Mouse (Mus musculus) CH12.LX (cell line): ENCODE measurements around the gene Gm45213. TPM values are rescaled to one million over a fixed set of nuclear protein-coding genes. Genes with fewer than 3 reads are reported as not detected.

Experiments used
- DNase-seq: peaks from one replicate; pipeline ENCODE4 v3.0.0-alpha.2; 2013; ENCODE audit errors: extremely low read depth
- H3K27ac ChIP-seq: 2 replicates; pipeline ENCODE4 v1.5.1; 2012; ENCODE audit warnings: low read depth, mild to moderate bottlenecking, control low read depth, moderate library complexity; ENCODE audit not compliant: insufficient read depth
- H3K27me3 ChIP-seq: replicated peaks from 2 replicates; pipeline ENCODE3; 2012; ENCODE audit warnings: inconsistent platforms
- H3K36me3 ChIP-seq, 2 experiments: replicated peaks in 1 of 2; 2 replicates each; pipeline versions ENCODE3 to v1.6.1; 2012; ENCODE audit warnings: inconsistent platforms in 1 of 2, low read length in 1 of 2, mild to moderate bottlenecking in 1 of 2, mixed read lengths in 1 of 2, moderate library complexity in 1 of 2; ENCODE audit not compliant: control insufficient read depth in 1 of 2, insufficient read depth in 1 of 2
- H3K4me1 ChIP-seq, 2 experiments: 2 replicates each; pipeline ENCODE4 v1.6.1; 2012; ENCODE audit warnings: inconsistent platforms in 1 of 2, moderate library complexity in 1 of 2; ENCODE audit not compliant: insufficient read depth in 2 of 2, control insufficient read depth in 1 of 2
- H3K4me2 ChIP-seq: 2 replicates; pipeline ENCODE4 v1.6.1; 2012; ENCODE audit warnings: low read depth, mild to moderate bottlenecking, control low read depth; ENCODE audit not compliant: poor library complexity, insufficient read depth, severe bottlenecking
- H3K4me3 ChIP-seq, 3 experiments: fragments of 150-350 bp in 1 of 3; sonication (generic) in 1 of 3; replicated peaks in 1 of 3; 2 replicates each; pipeline versions ENCODE3 to v1.5.1; 2011 to 2012; ENCODE audit warnings: low read depth in 2 of 3, low read length in 2 of 3, mild to moderate bottlenecking in 2 of 3, moderate library complexity in 2 of 3, control low read depth in 1 of 3, improper control_type of control experiment in 1 of 3, inconsistent platforms in 1 of 3, mixed read lengths in 1 of 3; ENCODE audit not compliant: poor library complexity in 1 of 3
- H3K79me2 ChIP-seq: replicated peaks from 2 replicates; pipeline ENCODE4 v1.6.1; 2012; ENCODE audit warnings: mild to moderate bottlenecking, moderate library complexity; ENCODE audit not compliant: control insufficient read depth, poor library complexity, insufficient read depth, severe bottlenecking; ENCODE audit errors: extremely low read depth
- H3K9ac ChIP-seq: 2 replicates; pipeline ENCODE4 v1.6.1; 2012; ENCODE audit warnings: low read depth, mild to moderate bottlenecking, control low read depth, moderate library complexity; ENCODE audit not compliant: insufficient read depth
- H3K9me3 ChIP-seq: replicated peaks from 2 replicates; pipeline ENCODE3; 2012; ENCODE audit warnings: low read length, inconsistent platforms, mixed read lengths
- BHLHE40 ChIP-seq: IDR thresholded peaks from 2 replicates; pipeline ENCODE4 v1.6.1; 2011; ENCODE audit warnings: mild to moderate bottlenecking, low read depth, low read length, improper control_type of control experiment
- CHD1 ChIP-seq: IDR thresholded peaks from 2 replicates; pipeline ENCODE4 v1.6.1; 2012; ENCODE audit warnings: low read depth, low read length, improper control_type of control experiment, inconsistent platforms
- CHD2 ChIP-seq: IDR thresholded peaks from 2 replicates; pipeline ENCODE4 v1.6.1; 2011; ENCODE audit warnings: low read length, improper control_type of control experiment
- CTCF ChIP-seq, 2 experiments: IDR thresholded peaks in 1 of 2; conservative IDR thresholded peaks in 1 of 2; 2 replicates each; pipeline ENCODE4 v1.5.1; 2011 to 2012; ENCODE audit warnings: low read depth in 2 of 2, low read length in 2 of 2, improper control_type of control experiment in 1 of 2, inconsistent platforms in 1 of 2, mild to moderate bottlenecking in 1 of 2, moderate library complexity in 1 of 2
- E2F4 ChIP-seq: IDR thresholded peaks from 2 replicates; pipeline ENCODE4 v1.6.1; 2011; ENCODE audit warnings: low read depth, low read length, improper control_type of control experiment; ENCODE audit not compliant: insufficient replicate concordance
- ETS1 ChIP-seq: conservative IDR thresholded peaks from 2 replicates; pipeline ENCODE4 v1.6.1; 2012; ENCODE audit warnings: low read depth, mild to moderate bottlenecking, inconsistent platforms, low read length, improper control_type of control experiment, moderate library complexity
- GABPA ChIP-seq: IDR thresholded peaks from 2 replicates; pipeline ENCODE4 v1.6.1; 2012; ENCODE audit warnings: low read depth, low read length, improper control_type of control experiment, inconsistent platforms; ENCODE audit not compliant: insufficient replicate concordance
- IRF4 ChIP-seq: IDR thresholded peaks from 2 replicates; pipeline ENCODE4 v1.6.1; 2014; ENCODE audit warnings: low read depth, mild to moderate bottlenecking, inconsistent platforms, low read length, improper control_type of control experiment
- JUND ChIP-seq: conservative IDR thresholded peaks from 2 replicates; pipeline ENCODE4 v1.6.1; 2011; ENCODE audit warnings: low read depth, low read length, improper control_type of control experiment
- KAT2A ChIP-seq: IDR thresholded peaks from 2 replicates; pipeline ENCODE4 v1.6.1; 2012; ENCODE audit warnings: low read length, improper control_type of control experiment, inconsistent platforms; ENCODE audit not compliant: insufficient replicate concordance
- MAFK ChIP-seq: IDR thresholded peaks from 2 replicates; pipeline ENCODE4 v1.6.1; 2011; ENCODE audit warnings: low read length, improper control_type of control experiment; ENCODE audit not compliant: insufficient replicate concordance
- MAX ChIP-seq: IDR thresholded peaks from 2 replicates; pipeline ENCODE4 v1.6.1; 2011; ENCODE audit warnings: low read length, improper control_type of control experiment
- MXI1 ChIP-seq: IDR thresholded peaks from 2 replicates; pipeline ENCODE4 v1.6.1; 2011; ENCODE audit warnings: mild to moderate bottlenecking, low read depth, low read length, improper control_type of control experiment
- NRF1 ChIP-seq: IDR thresholded peaks from 2 replicates; pipeline ENCODE4 v1.6.1; 2014; ENCODE audit warnings: low read depth, mild to moderate bottlenecking, inconsistent platforms, low read length, improper control_type of control experiment, moderate library complexity
- POLR2AphosphoS2 ChIP-seq: IDR thresholded peaks from 2 replicates; pipeline ENCODE4 v1.6.1; 2011; ENCODE audit warnings: low read depth, low read length, improper control_type of control experiment
- SIN3A ChIP-seq: IDR thresholded peaks from 2 replicates; pipeline ENCODE4 v1.6.1; 2012; ENCODE audit warnings: low read length, improper control_type of control experiment, inconsistent platforms
- TCF12 ChIP-seq: IDR thresholded peaks from 2 replicates; pipeline ENCODE4 v1.6.1; 2014; ENCODE audit warnings: low read depth, mild to moderate bottlenecking, inconsistent platforms, low read length, improper control_type of control experiment
- USF1 ChIP-seq: IDR thresholded peaks from 2 replicates; pipeline ENCODE4 v1.6.1; 2014; ENCODE audit warnings: low read depth, mild to moderate bottlenecking, inconsistent platforms, low read length, improper control_type of control experiment
- USF2 ChIP-seq: conservative IDR thresholded peaks from 2 replicates; pipeline ENCODE4 v1.6.1; 2011; ENCODE audit warnings: low read depth, low read length, improper control_type of control experiment
- ZMIZ1 ChIP-seq: IDR thresholded peaks from 2 replicates; pipeline ENCODE4 v1.6.1; 2012; ENCODE audit warnings: low read depth, mild to moderate bottlenecking, inconsistent platforms, low read length, improper control_type of control experiment
- ZNF384 ChIP-seq: IDR thresholded peaks from 2 replicates; pipeline ENCODE4 v1.6.1; 2012; ENCODE audit warnings: low read depth, low read length, improper control_type of control experiment, inconsistent platforms
- dilution Hi-C: fragments of 300-500 bp; cut with MboI; formaldehyde crosslinking; loops from 2 replicates; pipeline ENCODE4 v1.14.3; 2020; ENCODE audit warnings: low sequenced_read_pairs; ENCODE audit not compliant: extremely low pct_unique_long_range_greater_than_20kb, extremely low pct_ligation_motif_present
- in situ Hi-C: fragments of 300-500 bp; cut with MboI; formaldehyde crosslinking; loops from 3 replicates; pipeline ENCODE4 v1.14.3; 2019; ENCODE audit warnings: low sequenced_read_pairs, low pct_ligation_motif_present, low pct_unique_long_range_greater_than_20kb, mixed read lengths
- polyA plus RNA-seq: library from polyadenylated mRNA; unstranded; fragments of >175 nt; gene quantifications from 2 replicates; pipeline ENCODE4 v1.2.1, GENCODE M21; 2012; ENCODE audit warnings: low read depth; ENCODE audit not compliant: insufficient read length
- total RNA-seq, 2 experiments: library from RNA; depleted of rRNA; stranded (reverse); fragments of 300-350 nt in 1 of 2; fragments of >200 nt in 1 of 2; gene quantifications; 2 replicates each; pipeline ENCODE4 v1.2.3; 2012 to 2014

Gm45213 gene
- total and polyA plus RNA-seq, 3 experiments = not detected

DNA sequence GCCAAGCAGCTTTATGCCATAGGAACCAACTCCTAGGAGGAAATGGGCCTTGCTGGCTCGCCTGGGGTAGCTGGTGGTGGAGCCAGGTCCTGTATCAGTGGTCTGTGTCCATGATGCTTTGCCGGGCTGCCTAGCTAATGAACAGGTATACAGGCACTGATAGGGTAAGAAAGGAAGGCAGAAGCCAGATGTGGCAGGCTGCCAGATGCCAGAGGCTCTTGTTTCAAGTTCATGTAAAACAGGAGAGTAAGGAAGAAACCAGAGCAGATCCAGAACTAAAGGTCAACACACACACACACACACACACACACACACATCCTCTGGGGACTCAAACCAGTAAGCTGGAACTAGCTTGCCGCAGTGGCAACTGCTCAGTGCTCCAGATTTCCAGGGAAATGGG is 5.1 kb upstream of the Gm45213 start:
- Histone ChIP-seq H3K9ac (no peak overlapping the region), H3K9me3 (peaks cover 19% of the 10 kb centered on the region), H3K79me2 (no peaks in the 10 kb centered on the region), H3K27me3 (peaks cover 82% of the 10 kb centered on the region), H3K27ac (no peak overlapping the region), H3K4me2 (no peak overlapping the region), H3K36me3 (no peaks in the 10 kb centered on the region), H3K4me1 (no peaks in the 10 kb centered on the region), H3K4me3 (no peak overlapping the region)
- in situ Hi-C loops = no loop called here
- dilution Hi-C loops = no loop called here
- TF ChIP-seq NRF1 (no peak), CHD1 (no peak), E2F4 (no peak), KAT2A (no peak), MXI1 (no peak)
- DNase-seq = no peak

- Histone ChIP-seq H3K9me3 (peaks cover 19% of the 10 kb centered on the region), H3K4me1 (no peaks in the 10 kb centered on the region), H3K27ac (no peak overlapping the region), H3K27me3 (peaks cover 84% of the 10 kb centered on the region), H3K4me3 (no peak overlapping the region), H3K36me3 (no peaks in the 10 kb centered on the region), H3K79me2 (no peaks in the 10 kb centered on the region)
- dilution Hi-C loops = no loop called here
- in situ Hi-C loops = no loop called here
- TF ChIP-seq KAT2A = no peak
- no peak for TF ChIP-seq MXI1
- no peak for TF ChIP-seq SIN3A
- TF ChIP-seq MAX = no peak
- TF ChIP-seq GABPA = no peak
- TF ChIP-seq JUND = no peak
- TF ChIP-seq USF2 = no peak
- TF ChIP-seq TCF12 = no peak
- TF ChIP-seq, all 38 proteins: peak for 0
- Histone ChIP-seq H3K9ac (no peak overlapping the region), H3K4me2 (no peak overlapping the region)
- DNase-seq = no peak
Measured at GRCm38 (mm10) chr7:66038730-66039129, 4.7 kb upstream of the Gm45213 start.

DNA sequence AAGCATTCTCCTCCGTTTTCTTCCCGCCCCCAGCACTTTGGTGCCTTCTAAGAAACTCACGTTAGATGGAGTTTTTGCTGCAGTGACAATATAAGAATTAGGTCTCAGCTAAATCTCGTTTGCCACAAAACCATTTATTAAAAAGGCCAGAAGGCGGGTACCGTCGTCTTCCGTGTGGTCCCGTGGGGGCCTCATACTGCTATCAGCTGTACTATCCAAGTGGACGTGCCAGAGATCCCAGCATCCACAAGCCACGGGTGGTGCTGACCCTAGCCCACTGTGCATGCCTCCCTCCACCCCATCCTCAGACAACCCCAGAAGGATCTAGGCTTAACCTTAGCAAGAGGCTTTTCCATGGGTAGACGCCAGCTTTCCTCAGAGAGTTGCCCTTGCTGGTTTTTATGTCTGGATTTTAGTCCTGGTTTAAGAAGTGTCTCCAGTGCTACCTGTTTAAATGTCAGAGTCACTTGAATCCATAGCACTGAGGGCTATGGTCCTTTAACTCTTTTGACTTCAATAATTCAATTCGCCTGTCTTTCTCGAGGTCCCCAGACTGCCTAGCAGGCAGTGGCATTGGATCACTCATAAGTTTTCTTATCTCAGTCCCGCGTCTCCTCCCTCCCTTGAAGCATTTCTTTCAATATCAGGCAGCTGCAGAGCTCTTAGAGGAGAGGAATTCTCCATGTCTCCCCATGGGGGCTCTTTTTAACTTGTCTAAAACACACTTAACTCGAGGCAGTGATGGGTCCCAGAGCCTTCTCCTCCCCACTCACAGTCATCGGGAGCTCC is 3.2 kb upstream of the Gm45213 start:
- Histone ChIP-seq H3K27me3 (peaks cover 84% of the 10 kb centered on the region), H3K36me3 (no peaks in the 10 kb centered on the region), H3K4me2 (no peak overlapping the region), H3K4me1 (no peaks in the 10 kb centered on the region), H3K4me3 (no peak overlapping the region), H3K79me2 (no peaks in the 10 kb centered on the region), H3K9ac (no peak overlapping the region), H3K9me3 (peaks cover 19% of the 10 kb centered on the region), H3K27ac (no peak overlapping the region)
- dilution Hi-C loops = no loop called here
- in situ Hi-C loops = no loop called here
- TF ChIP-seq POLR2AphosphoS2 (no peak), ZMIZ1 (no peak), NRF1 (no peak), ZNF384 (no peak), GABPA (no peak), MXI1 (no peak), MAX (no peak), MAFK (no peak), ETS1 (no peak), CHD2 (no peak), BHLHE40 (no peak), IRF4 (no peak), CTCF (conservative IDR thresholded peaks at IDR 0.05 in 1 of 2, IDR thresholded peaks at IDR 0.05 in 1 of 2; ENCODE audit: low read depth in 2 of 2, low read length in 2 of 2) (no peak), SIN3A (no peak), USF1 (no peak), E2F4 (no peak), TCF12 (no peak)
- DNase-seq = no peak
